Mouse (Mus musculus): ENCODE data around the gene Tifa.

DNA sequence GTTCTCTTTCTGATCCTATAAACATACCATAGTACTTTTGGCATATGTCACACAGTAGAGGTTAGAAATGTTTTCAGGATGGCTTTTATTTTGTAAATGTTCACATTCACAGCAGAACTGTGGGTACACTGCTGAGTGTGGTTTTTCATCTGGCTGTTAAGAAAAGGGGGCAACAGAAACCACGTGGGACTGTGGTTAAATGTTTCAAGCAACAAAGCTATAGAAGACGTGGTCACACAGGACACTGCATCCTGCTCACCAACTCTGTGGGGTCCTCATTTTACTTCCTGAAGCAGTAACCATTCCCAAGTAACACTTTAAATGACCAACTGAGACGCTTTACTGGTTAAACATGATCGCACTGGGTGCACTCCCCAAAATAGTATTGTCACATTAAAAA, 72.9 kb downstream of the Tifa start:
- TF ChIP-seq ZC3H11A (IDR thresholded peaks at IDR 0.05; ENCODE audit: borderline replicate concordance, low read depth, low read length) (no peak), HCFC1 (IDR thresholded peaks at IDR 0.05; ENCODE audit: borderline replicate concordance, insufficient read depth, low read length) (no peak)

Measured in ES-E14 (cell line).